ENCODE assay signal across 21 mouse cellular contexts in the genomic region with DNA sequence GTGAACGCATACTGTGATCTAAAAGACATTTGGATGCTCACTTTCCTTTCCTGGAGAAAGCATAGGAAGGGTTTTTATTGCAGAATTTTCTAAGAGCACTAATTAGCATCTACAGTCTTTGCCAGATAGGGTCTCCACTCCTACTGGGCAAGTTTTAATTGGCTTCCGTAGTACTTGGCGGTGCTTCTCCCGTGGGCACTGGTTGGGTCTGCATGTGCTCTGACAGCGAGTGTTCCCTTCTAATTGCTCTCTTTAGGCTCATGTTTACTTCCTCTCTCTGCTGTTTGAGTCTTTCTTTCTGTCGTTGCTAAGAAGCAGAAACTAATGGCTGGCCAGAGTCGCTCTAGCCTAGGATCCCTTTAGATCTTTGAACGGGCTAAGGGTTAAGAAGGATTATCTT. TPM values are rescaled to one million over a fixed set of nuclear protein-coding genes. Genes with fewer than 3 reads are reported as not detected.
"Had no signal": no experiment of that assay in that cellular context is flagged by ENCODE, and none has a peak within 500 bp of the region (broad histone marks: within the 10 kb centered on the region; RNA-seq: fewer than 3 reads in every experiment).

No protein-coding gene starts in this region.

- ATAC-seq: liver, embryonic 12.5 days; midbrain, embryonic 15.5 days had no signal

- H3K4me2 ChIP-seq: limb, embryonic 15.5 days; liver, embryonic 12.5 days; lung, embryonic 15.5 days; midbrain, embryonic 11.5 days; midbrain, embryonic 15.5 days; neural tube, embryonic 12.5 days had no signal

- H3K27ac ChIP-seq: limb, embryonic 15.5 days; liver, embryonic 12.5 days; lung, embryonic 15.5 days; macrophage; midbrain, embryonic 15.5 days; neural tube, embryonic 12.5 days; stomach, postnatal 0 days had no signal

- DNase-seq: kidney, postnatal 10 days; kidney, postnatal 4 days; lung, postnatal 14 days; right cerebral cortex, postnatal 25 days; thymus, postnatal 4 days had no signal

- H3K9ac ChIP-seq: limb, embryonic 15.5 days; liver, embryonic 12.5 days; lung, embryonic 15.5 days; midbrain, embryonic 15.5 days; neural tube, embryonic 12.5 days had no signal

- H3K4me3 ChIP-seq: limb, embryonic 15.5 days; liver, embryonic 12.5 days; lung, embryonic 15.5 days; megakaryocyte, embryonic 14.5 days; midbrain, embryonic 15.5 days; neural tube, embryonic 12.5 days had no signal

- H3K4me1 ChIP-seq: limb, embryonic 15.5 days; liver, embryonic 12.5 days; lung, embryonic 15.5 days; midbrain, embryonic 15.5 days; neural tube, embryonic 12.5 days had no signal

- H3K9me3 ChIP-seq: limb, embryonic 15.5 days; liver, embryonic 12.5 days; lung, embryonic 15.5 days; megakaryocyte, embryonic 14.5 days; midbrain, embryonic 15.5 days; neural tube, embryonic 12.5 days had no signal

- H3K27me3 ChIP-seq: limb, embryonic 15.5 days; liver, embryonic 12.5 days; lung, embryonic 15.5 days; megakaryocyte, embryonic 14.5 days; midbrain, embryonic 15.5 days; neural tube, embryonic 12.5 days had no signal

RNA-seq across cellular contexts. Expression of a gene that starts 16.6 kb away (rescaled TPM):
- total RNA-seq: layer of hippocampus, postnatal 14 days; left cerebral cortex, adult 8-10 months; left cerebral cortex, postnatal 25 days; monocyte, adult 5-6 weeks; neutrophil, adult 5-6 weeks had no signal
- polyA plus RNA-seq: limb, embryonic 11.5 days; limb, embryonic 15.5 days; liver, embryonic 12.5 days; liver, embryonic 16.5 days; macrophage; midbrain, embryonic 11.5 days; neural tube, embryonic 12.5 days had no signal

RNA-seq across cellular contexts. Expression of a gene that starts 52.2 kb away (rescaled TPM):
- total RNA-seq: monocyte, adult 5-6 weeks had no signal
